Mouse (Mus musculus) embryonic facial prominence, embryonic 14.5 days (tissue): ENCODE measurements around the gene Trip6. TPM values are rescaled to one million over a fixed set of nuclear protein-coding genes. Genes with fewer than 3 reads are reported as not detected.

Source experiments
- ATAC-seq: fragments of 200-750 bp; cut with Nextera tagmentation; 2 replicates; pipeline ENCODE4 v1.8.0; 2017; ENCODE audit warnings: low read depth, moderate number of reproducible peaks, moderate TSS enrichment
- DNase-seq: peaks from one replicate; pipeline ENCODE4 v3.0.0-alpha.2; 2015; ENCODE audit warnings: low spot score
- H3K27ac ChIP-seq: fragments of 300-500 bp; sonication (generic); replicated peaks from 2 replicates; pipeline ENCODE4 v1.5.1; 2014; ENCODE audit warnings: low read depth, mild to moderate bottlenecking, low read length, moderate library complexity
- H3K27me3 ChIP-seq: fragments of 300-500 bp; sonication (generic); replicated peaks from 2 replicates; pipeline ENCODE4 v1.6.1; 2014; ENCODE audit warnings: low read length; ENCODE audit not compliant: control insufficient read depth, insufficient read depth
- H3K36me3 ChIP-seq: fragments of 300-500 bp; sonication (generic); 2 replicates; pipeline ENCODE4 v1.6.1; 2014; ENCODE audit warnings: low read length, mixed read lengths; ENCODE audit not compliant: control insufficient read depth, insufficient read depth
- H3K4me1 ChIP-seq: fragments of 300-500 bp; sonication (generic); 2 replicates; pipeline ENCODE4 v1.6.1; 2014; ENCODE audit warnings: antibody characterized with exemption, low read length; ENCODE audit not compliant: control insufficient read depth, insufficient read depth
- H3K4me2 ChIP-seq: fragments of 300-500 bp; sonication (generic); 2 replicates; pipeline ENCODE4 v1.6.1; 2014; ENCODE audit warnings: low read depth, mild to moderate bottlenecking, low read length, moderate library complexity, mixed read lengths
- H3K4me3 ChIP-seq: fragments of 300-500 bp; sonication (generic); 2 replicates; pipeline ENCODE4 v1.5.1; 2014; ENCODE audit warnings: low read depth, mild to moderate bottlenecking, low read length
- H3K9ac ChIP-seq: fragments of 300-500 bp; sonication (generic); 2 replicates; pipeline ENCODE4 v1.6.1; 2014; ENCODE audit warnings: low read depth, mild to moderate bottlenecking, low read length, moderate library complexity, mixed read lengths
- H3K9me3 ChIP-seq: fragments of 300-500 bp; sonication (generic); 2 replicates; pipeline ENCODE4 v1.6.1; 2016; ENCODE audit warnings: low read length; ENCODE audit not compliant: control insufficient read depth
- WGBS: fragments of 180-500 bp; shearing (Covaris S2); extraction: QIAGEN DNeasy Blood & Tissue Kit; methylation state at CpG from one replicate; pipeline ENCODE4 v1.1.7; 2014; 5-methylcytosine and 5-hydroxymethylcytosine counted together
- polyA plus RNA-seq: library from polyadenylated mRNA; unstranded; fragments of >200 nt; fragmentation: Nextera tagmentation; extraction: Ambion mirVana; gene quantifications from 2 replicates; pipeline ENCODE4 v1.2.1, GENCODE M21; 2014

Gene Trip6
- polyA plus RNA-seq, result 72.3 and 88.9 TPM in 2 replicates

- peaks cover 26% of the 10 kb centered on the region for H3K4me1 ChIP-seq
- WGBS, result 13% methylated on average over 28 of the region's 30 CpGs
- peak within 1 kb of the TSS; percentile 64 for H3K4me3 ChIP-seq
Observed at GRCm38 (mm10) chr5:137314193-137315083, at the start of gene Trip6. Gene Trip6 (minus strand): TSS chr5:137314404.

GRCm38 (mm10) chr5:137358382-137358781, 44.2 kb upstream of the Trip6 start:
- 35% methylated on average over 7 of the region's 7 CpGs for WGBS
- no peak overlapping the region for H3K9ac ChIP-seq
- peaks cover 98% of the 10 kb centered on the region for H3K36me3 ChIP-seq
- H3K4me3 ChIP-seq, result no peak overlapping the region
- no peak for ATAC-seq
- H3K27me3 ChIP-seq, result no peaks in the 10 kb centered on the region
- no peaks in the 10 kb centered on the region for H3K9me3 ChIP-seq
- no peak for DNase-seq
- H3K4me2 ChIP-seq, result no peak overlapping the region
- no peak overlapping the region for H3K27ac ChIP-seq
- H3K4me1 ChIP-seq, result no peaks in the 10 kb centered on the region

More at GRCm38 (mm10) chr5:137314193-137315083, at the start of gene Trip6:
- Histone ChIP-seq H3K36me3 (peaks cover 56% of the 10 kb centered on the region), H3K9ac (peak within 1 kb of the TSS; percentile 91), H3K27me3 (no peaks in the 10 kb centered on the region), H3K27ac (peak within 1 kb of the TSS; percentile 95), H3K4me2 (peak within 1 kb of the TSS; percentile 85), H3K9me3 (no peaks in the 10 kb centered on the region)
- peak; percentile 95 for ATAC-seq
- peak; percentile 99 for DNase-seq

GRCm38 (mm10) chr5:137354091-137354490, 39.9 kb upstream of the Trip6 start:
- H3K36me3 ChIP-seq, result peaks cover 56% of the 10 kb centered on the region
- 0 out of 2 replicates have a peak overlapping the region, but pooled peaks have one; percentile 90 for H3K4me2 ChIP-seq
- H3K27ac ChIP-seq, result no peak overlapping the region
- no peak overlapping the region for H3K9ac ChIP-seq
- no peak for DNase-seq
- WGBS, result 81% methylated on average over 17 of the region's 17 CpGs
- no peak overlapping the region for H3K4me3 ChIP-seq
- peaks cover 6% of the 10 kb centered on the region for H3K4me1 ChIP-seq
- no peak for ATAC-seq
- no peaks in the 10 kb centered on the region for H3K9me3 ChIP-seq
- H3K27me3 ChIP-seq, result no peaks in the 10 kb centered on the region

GRCm38 (mm10) chr5:137352011-137352975, 38.1 kb upstream of the Trip6 start:
- Histone ChIP-seq H3K27ac (peak overlapping the region; percentile 97), H3K9me3 (no peaks in the 10 kb centered on the region), H3K36me3 (peaks cover 38% of the 10 kb centered on the region), H3K27me3 (no peaks in the 10 kb centered on the region), H3K4me1 (peaks cover 15% of the 10 kb centered on the region), H3K9ac (peak overlapping the region; percentile 96), H3K4me2 (peak overlapping the region; percentile 90), H3K4me3 (peak overlapping the region; percentile 93)
- ATAC-seq (no peak), DNase-seq (peak; percentile 48)
- WGBS, result 5% methylated on average over 15 of the region's 16 CpGs

GRCm38 (mm10) chr5:137351394-137351793, 37.2 kb upstream of the Trip6 start:
- Histone ChIP-seq H3K27ac (peak overlapping the region; percentile 97), H3K36me3 (peaks cover 30% of the 10 kb centered on the region), H3K9ac (peak overlapping the region; percentile 96), H3K4me1 (peaks cover 15% of the 10 kb centered on the region), H3K4me3 (peak overlapping the region; percentile 93), H3K4me2 (peak overlapping the region; percentile 90), H3K27me3 (no peaks in the 10 kb centered on the region), H3K9me3 (no peaks in the 10 kb centered on the region)
- no peak for ATAC-seq
- no peak for DNase-seq
- under 1% methylated on average over 4 of the region's 4 CpGs for WGBS

GRCm38 (mm10) chr5:137351058-137351380, 36.8 kb upstream of the Trip6 start:
- ATAC-seq (no peak), DNase-seq (peak; percentile 36)
- Histone ChIP-seq H3K36me3 (peaks cover 27% of the 10 kb centered on the region), H3K4me3 (peak overlapping the region; percentile 93), H3K27ac (peak overlapping the region; percentile 97), H3K9ac (peak overlapping the region; percentile 96), H3K9me3 (no peaks in the 10 kb centered on the region), H3K4me2 (peak overlapping the region; percentile 90), H3K4me1 (peaks cover 16% of the 10 kb centered on the region), H3K27me3 (no peaks in the 10 kb centered on the region)
- 0% methylated on average over 8 of the region's 8 CpGs for WGBS

- peak overlapping the region; percentile 97 for H3K27ac ChIP-seq
- H3K4me1 ChIP-seq, result peaks cover 22% of the 10 kb centered on the region
- no peaks in the 10 kb centered on the region for H3K9me3 ChIP-seq
- peak overlapping the region; percentile 96 for H3K9ac ChIP-seq
- H3K4me2 ChIP-seq, result peak overlapping the region; percentile 90
- DNase-seq, result peak; percentile 16
- under 1% methylated on average over 27 of the region's 55 CpGs for WGBS
- no peaks in the 10 kb centered on the region for H3K27me3 ChIP-seq
- H3K4me3 ChIP-seq, result peak overlapping the region; percentile 93
- peak; percentile 72 for ATAC-seq
- H3K36me3 ChIP-seq, result peaks cover 21% of the 10 kb centered on the region
Observed at GRCm38 (mm10) chr5:137350205-137351057, 36.2 kb upstream of the Trip6 start.
